Mouse (Mus musculus): ENCODE results near the gene Cit. TPM values are rescaled to one million over a fixed set of nuclear protein-coding genes. Genes with fewer than 3 reads are reported as not detected.

Gene Cit
- polyA plus RNA-seq, 1 experiment from 2014 or later, result 30.7 TPM

DNA sequence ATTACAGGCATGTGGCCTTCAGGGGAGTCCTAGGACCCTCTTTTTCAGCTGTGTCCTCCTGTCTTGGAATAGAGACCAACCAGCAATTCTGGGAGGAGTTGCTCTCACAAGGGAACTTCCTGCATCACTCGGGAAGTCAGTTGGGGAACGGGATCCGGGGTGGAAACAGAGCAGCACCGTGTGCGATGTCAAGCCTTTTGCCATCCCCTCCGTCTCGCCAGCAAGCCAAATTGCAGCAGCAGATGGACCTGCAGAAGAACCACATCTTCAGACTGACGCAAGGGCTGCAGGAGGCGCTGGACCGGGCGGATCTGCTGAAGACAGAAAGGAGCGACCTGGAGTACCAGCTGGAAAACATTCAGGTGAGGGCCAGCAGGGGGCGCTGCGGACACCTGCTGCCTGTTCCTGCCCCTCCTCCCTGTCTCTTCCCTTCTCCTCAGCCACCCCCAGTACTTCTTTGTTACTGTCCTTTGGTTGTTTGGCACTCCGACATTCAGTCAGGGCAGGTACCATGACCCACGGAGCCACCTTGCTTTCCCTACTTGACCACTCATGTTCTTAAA, 134.1 kb downstream of the Cit start:
- Histone ChIP-seq H3K27me3 (ENCODE audit: control insufficient read depth, insufficient read depth, low read length) (no peaks in the 10 kb centered on the region), H3K4me2 (ENCODE audit: low read depth, severe bottlenecking) (no peak overlapping the region), H3K36me3 (ENCODE audit: control insufficient read depth, insufficient read depth, low read length) (peaks cover 23% of the 10 kb centered on the region), H3K4me1 (ENCODE audit: control insufficient read depth, insufficient read depth, low read length) (no peaks in the 10 kb centered on the region), H3K27ac (replicated peaks; ENCODE audit: low read depth, low read length) (no peak overlapping the region), H3K9ac (ENCODE audit: low read length) (no peak overlapping the region), H3K9me3 (ENCODE audit: control insufficient read depth, low read length) (no peaks in the 10 kb centered on the region), H3K4me3 (ENCODE audit: low read depth, low read length) (no peak overlapping the region)
- no peak for ATAC-seq (ENCODE audit: insufficient number of reproducible peaks, low FRiP score, low TSS enrichment, low read depth)
- peak; percentile 37 for DNase-seq (ENCODE audit: low spot score)
- 53% methylated on average over 16 of the region's 16 CpGs for WGBS

DNA sequence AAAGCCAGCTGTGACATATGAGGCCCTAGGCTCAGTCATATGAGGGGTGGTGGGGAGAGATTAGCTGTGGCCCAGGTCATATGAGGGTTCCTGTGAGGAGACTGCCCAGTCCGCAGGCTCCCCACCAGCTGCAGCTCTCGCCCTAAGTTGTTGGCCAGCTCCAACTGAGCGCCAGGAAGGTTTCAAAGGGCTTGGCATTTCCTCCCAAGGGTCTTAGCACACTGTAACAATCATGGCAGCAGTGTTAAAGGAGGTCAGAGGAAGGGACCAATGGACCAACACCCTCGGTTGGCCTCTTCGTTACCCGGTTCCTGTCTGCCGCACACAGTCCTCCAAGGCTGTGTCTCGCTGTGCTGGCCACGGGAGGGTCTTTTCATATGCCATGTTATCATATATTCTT, 135.5 kb downstream of the Cit start:
- Histone ChIP-seq H3K4me2 (ENCODE audit: low read depth, severe bottlenecking) (no peak overlapping the region), H3K9ac (ENCODE audit: low read length) (no peak overlapping the region), H3K4me1 (ENCODE audit: control insufficient read depth, insufficient read depth, low read length) (no peaks in the 10 kb centered on the region), H3K36me3 (ENCODE audit: control insufficient read depth, insufficient read depth, low read length) (peaks cover 20% of the 10 kb centered on the region), H3K27me3 (ENCODE audit: control insufficient read depth, insufficient read depth, low read length) (no peaks in the 10 kb centered on the region), H3K4me3 (ENCODE audit: low read depth, low read length) (no peak overlapping the region), H3K27ac (replicated peaks; ENCODE audit: low read depth, low read length) (no peak overlapping the region), H3K9me3 (ENCODE audit: control insufficient read depth, low read length) (no peaks in the 10 kb centered on the region)
- ATAC-seq (ENCODE audit: insufficient number of reproducible peaks, low FRiP score, low TSS enrichment, low read depth) (no peak), DNase-seq (ENCODE audit: low spot score) (no peak)
- WGBS, result 80% methylated on average over 9 of the region's 9 CpGs

DNA sequence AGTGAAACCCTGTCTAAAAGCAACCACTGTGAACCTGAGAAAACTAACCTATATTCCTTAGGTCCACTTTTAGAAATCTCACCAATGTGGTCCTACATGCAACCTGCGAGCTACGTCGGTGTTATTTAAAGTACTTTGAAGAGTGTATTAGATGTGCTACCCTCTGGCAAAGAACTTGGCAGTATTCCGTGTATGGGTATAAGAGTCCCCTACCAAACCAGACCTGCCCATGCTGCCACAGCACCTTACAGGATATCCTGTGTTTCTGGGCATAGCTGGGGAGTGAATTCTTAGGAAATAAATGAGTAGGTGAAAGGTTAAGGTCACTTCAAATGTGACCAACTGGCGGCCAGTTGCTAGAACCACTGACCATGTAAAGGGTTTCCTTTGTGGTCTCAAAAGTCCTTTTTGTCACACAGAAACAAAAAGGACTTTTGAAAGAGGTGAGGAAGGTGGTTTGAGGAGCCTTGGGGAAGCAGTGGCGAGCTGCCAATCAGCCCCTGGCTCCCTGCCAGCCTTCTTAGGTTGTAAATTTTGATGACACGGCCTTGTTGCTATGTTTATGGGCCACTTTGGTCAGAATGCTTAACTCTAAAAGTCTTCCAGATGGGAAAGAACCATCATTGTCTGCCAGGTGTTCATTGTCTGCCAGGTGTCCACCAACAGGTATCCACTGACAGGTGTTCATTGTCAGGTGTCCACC, 137.7 kb downstream of the Cit start:
- 77% methylated on average over 7 of the region's 7 CpGs for WGBS
- DNase-seq (ENCODE audit: low spot score) (peak; percentile 23), ATAC-seq (ENCODE audit: insufficient number of reproducible peaks, low FRiP score, low TSS enrichment, low read depth) (no peak)
- Histone ChIP-seq H3K4me2 (ENCODE audit: low read depth, severe bottlenecking) (no peak overlapping the region), H3K9ac (ENCODE audit: low read length) (no peak overlapping the region), H3K4me3 (ENCODE audit: low read depth, low read length) (no peak overlapping the region), H3K9me3 (ENCODE audit: control insufficient read depth, low read length) (no peaks in the 10 kb centered on the region), H3K27ac (replicated peaks; ENCODE audit: low read depth, low read length) (no peak overlapping the region), H3K27me3 (ENCODE audit: control insufficient read depth, insufficient read depth, low read length) (no peaks in the 10 kb centered on the region), H3K36me3 (ENCODE audit: control insufficient read depth, insufficient read depth, low read length) (peaks cover 17% of the 10 kb centered on the region), H3K4me1 (ENCODE audit: control insufficient read depth, insufficient read depth, low read length) (no peaks in the 10 kb centered on the region)

DNA sequence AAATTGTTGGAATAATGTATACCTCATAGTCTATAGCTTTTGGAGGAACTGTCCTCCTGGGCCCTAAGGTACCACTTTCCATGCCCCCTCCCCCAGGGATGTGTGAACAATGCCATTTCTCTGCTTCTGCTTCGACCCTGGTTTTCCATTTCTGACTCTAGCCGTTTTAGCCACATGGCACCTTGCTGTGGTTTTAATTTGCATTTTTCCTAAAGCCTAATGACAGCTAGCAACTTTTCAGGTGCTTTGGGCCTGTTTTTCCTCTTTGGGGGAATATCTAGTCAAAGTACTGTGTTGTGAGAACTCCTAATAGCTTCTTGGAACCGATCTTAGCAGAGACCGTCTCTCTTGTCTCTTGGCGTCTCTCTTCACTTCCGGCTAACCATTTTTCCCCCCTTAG, 139.3 kb downstream of the Cit start:
- Histone ChIP-seq H3K4me1 (ENCODE audit: control insufficient read depth, insufficient read depth, low read length) (no peaks in the 10 kb centered on the region), H3K4me2 (ENCODE audit: low read depth, severe bottlenecking) (no peak overlapping the region), H3K36me3 (ENCODE audit: control insufficient read depth, insufficient read depth, low read length) (peaks cover 21% of the 10 kb centered on the region), H3K9me3 (ENCODE audit: control insufficient read depth, low read length) (no peaks in the 10 kb centered on the region), H3K9ac (ENCODE audit: low read length) (no peak overlapping the region), H3K4me3 (ENCODE audit: low read depth, low read length) (no peak overlapping the region), H3K27me3 (ENCODE audit: control insufficient read depth, insufficient read depth, low read length) (no peaks in the 10 kb centered on the region), H3K27ac (replicated peaks; ENCODE audit: low read depth, low read length) (no peak overlapping the region)
- ATAC-seq (ENCODE audit: insufficient number of reproducible peaks, low FRiP score, low TSS enrichment, low read depth), result no peak
- WGBS, result 91% methylated on average over 6 of the region's 6 CpGs
- no peak for DNase-seq (ENCODE audit: low spot score)

DNA sequence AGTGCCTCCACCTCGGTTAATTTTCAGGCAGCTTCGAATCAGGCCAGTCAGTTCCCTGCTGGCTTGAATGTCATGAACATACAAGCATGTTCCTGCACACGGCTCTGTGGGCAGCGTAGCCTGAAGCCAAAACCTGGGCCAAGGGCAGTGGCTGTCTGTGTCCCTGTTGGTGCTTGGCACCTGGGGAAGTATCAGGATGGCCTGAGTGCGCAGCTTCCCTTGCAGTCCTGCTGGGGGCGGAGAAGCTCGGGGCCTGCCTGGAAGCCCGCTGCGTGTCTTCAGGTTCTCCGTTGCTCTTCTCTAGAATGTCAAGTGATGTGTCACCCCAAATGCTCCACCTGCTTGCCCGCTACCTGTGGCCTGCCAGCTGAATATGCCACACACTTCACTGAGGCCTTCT, 140.0 kb downstream of the Cit start:
- H3K9ac ChIP-seq (ENCODE audit: low read length), result no peak overlapping the region
- H3K27ac ChIP-seq (replicated peaks; ENCODE audit: low read depth, low read length), result no peak overlapping the region
- H3K9me3 ChIP-seq (ENCODE audit: control insufficient read depth, low read length), result no peaks in the 10 kb centered on the region
- H3K36me3 ChIP-seq (ENCODE audit: control insufficient read depth, insufficient read depth, low read length), result peaks cover 21% of the 10 kb centered on the region
- ATAC-seq (ENCODE audit: insufficient number of reproducible peaks, low FRiP score, low TSS enrichment, low read depth) (no peak), DNase-seq (ENCODE audit: low spot score) (no peak)
- WGBS, result 94% methylated on average over 11 of the region's 11 CpGs
- no peak overlapping the region for H3K4me3 ChIP-seq (ENCODE audit: low read depth, low read length)
- no peaks in the 10 kb centered on the region for H3K27me3 ChIP-seq (ENCODE audit: control insufficient read depth, insufficient read depth, low read length)
- H3K4me2 ChIP-seq (ENCODE audit: low read depth, severe bottlenecking), result no peak overlapping the region
- H3K4me1 ChIP-seq (ENCODE audit: control insufficient read depth, insufficient read depth, low read length), result no peaks in the 10 kb centered on the region

DNA sequence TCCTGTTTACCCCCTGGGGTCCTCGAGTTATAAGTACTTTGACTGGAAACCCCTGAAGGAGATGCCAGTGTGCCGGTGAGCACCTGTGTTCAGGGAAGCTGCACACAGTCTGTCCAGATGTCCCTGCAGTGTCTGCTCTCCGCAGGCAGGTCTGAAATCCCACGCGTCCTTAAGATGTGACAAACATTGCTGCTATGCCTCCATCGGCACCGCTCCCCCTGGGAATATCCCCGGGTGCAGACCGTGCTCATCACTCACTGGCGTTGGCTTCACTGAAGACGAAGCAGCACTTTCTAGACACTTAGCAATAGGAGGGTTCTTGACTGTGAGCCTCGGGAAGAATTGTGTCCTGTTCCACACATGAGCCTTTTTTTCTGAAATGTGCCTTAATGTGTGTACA, 142.2 kb downstream of the Cit start:
- DNase-seq (ENCODE audit: low spot score) (no peak), ATAC-seq (ENCODE audit: insufficient number of reproducible peaks, low FRiP score, low TSS enrichment, low read depth) (no peak)
- WGBS, result 94% methylated on average over 12 of the region's 12 CpGs
- H3K27ac ChIP-seq (replicated peaks; ENCODE audit: low read depth, low read length), result no peak overlapping the region
- H3K9ac ChIP-seq (ENCODE audit: low read length), result no peak overlapping the region
- H3K4me2 ChIP-seq (ENCODE audit: low read depth, severe bottlenecking), result no peak overlapping the region
- no peaks in the 10 kb centered on the region for H3K27me3 ChIP-seq (ENCODE audit: control insufficient read depth, insufficient read depth, low read length)
- no peak overlapping the region for H3K4me3 ChIP-seq (ENCODE audit: low read depth, low read length)
- H3K4me1 ChIP-seq (ENCODE audit: control insufficient read depth, insufficient read depth, low read length), result no peaks in the 10 kb centered on the region
- peaks cover 26% of the 10 kb centered on the region for H3K36me3 ChIP-seq (ENCODE audit: control insufficient read depth, insufficient read depth, low read length)
- H3K9me3 ChIP-seq (ENCODE audit: control insufficient read depth, low read length), result 0 out of 2 replicates have a peak, but pooled peaks cover 3% of the 10 kb centered on the region

DNA sequence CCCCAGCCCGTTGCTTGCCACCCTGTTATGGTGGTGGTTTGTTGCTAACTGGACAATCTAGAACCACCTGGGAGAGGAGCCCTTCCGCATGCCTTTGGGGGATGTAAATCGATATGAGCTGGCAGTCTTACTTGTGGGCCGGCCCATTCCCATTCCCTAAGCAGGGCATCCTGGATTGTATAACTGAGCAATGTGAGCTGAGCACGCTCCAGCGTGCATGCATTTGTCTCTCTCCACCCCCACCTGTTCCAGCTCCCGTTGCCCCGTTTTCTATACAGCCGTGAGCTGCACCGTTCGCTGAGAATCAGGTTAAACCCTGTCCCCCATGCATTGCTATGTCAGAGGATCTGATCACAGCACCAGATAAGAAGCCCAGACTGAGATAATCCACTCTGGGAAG, 146.6 kb downstream of the Cit start:
- no peaks in the 10 kb centered on the region for H3K27me3 ChIP-seq (ENCODE audit: control insufficient read depth, insufficient read depth, low read length)
- peaks cover 25% of the 10 kb centered on the region for H3K36me3 ChIP-seq (ENCODE audit: control insufficient read depth, insufficient read depth, low read length)
- no peak overlapping the region for H3K4me3 ChIP-seq (ENCODE audit: low read depth, low read length)
- H3K9me3 ChIP-seq (ENCODE audit: control insufficient read depth, low read length), result 0 out of 2 replicates have a peak, but pooled peaks cover 3% of the 10 kb centered on the region
- no peaks in the 10 kb centered on the region for H3K4me1 ChIP-seq (ENCODE audit: control insufficient read depth, insufficient read depth, low read length)
- 92% methylated on average over 11 of the region's 11 CpGs for WGBS
- ATAC-seq (ENCODE audit: insufficient number of reproducible peaks, low FRiP score, low TSS enrichment, low read depth), result no peak
- no peak overlapping the region for H3K4me2 ChIP-seq (ENCODE audit: low read depth, severe bottlenecking)
- H3K9ac ChIP-seq (ENCODE audit: low read length), result no peak overlapping the region
- no peak for DNase-seq (ENCODE audit: low spot score)
- no peak overlapping the region for H3K27ac ChIP-seq (replicated peaks; ENCODE audit: low read depth, low read length)

DNA sequence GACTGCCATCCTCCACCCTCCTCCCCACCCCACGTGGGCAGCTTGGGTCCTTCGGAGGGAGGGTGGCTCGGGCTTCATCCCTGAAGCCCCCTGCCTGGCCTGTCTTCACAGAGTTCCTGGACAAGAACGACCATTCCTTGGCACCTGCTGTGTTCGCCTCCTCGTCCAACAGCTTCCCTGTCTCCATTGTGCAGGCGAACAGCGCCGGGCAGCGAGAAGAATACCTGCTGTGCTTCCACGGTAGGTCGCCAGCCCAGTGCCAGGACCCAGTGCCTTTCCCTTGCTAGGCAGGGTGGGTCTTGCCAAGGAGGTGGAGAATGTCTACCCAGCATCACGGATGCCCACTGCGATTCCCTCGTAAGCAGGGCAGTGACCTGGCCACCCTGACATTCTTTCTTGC, 149.0 kb downstream of the Cit start:
- Histone ChIP-seq H3K9me3 (ENCODE audit: control insufficient read depth, low read length) (0 out of 2 replicates have a peak, but pooled peaks cover 3% of the 10 kb centered on the region), H3K4me1 (ENCODE audit: control insufficient read depth, insufficient read depth, low read length) (no peaks in the 10 kb centered on the region), H3K9ac (ENCODE audit: low read length) (no peak overlapping the region), H3K27ac (replicated peaks; ENCODE audit: low read depth, low read length) (no peak overlapping the region), H3K27me3 (ENCODE audit: control insufficient read depth, insufficient read depth, low read length) (no peaks in the 10 kb centered on the region), H3K4me3 (ENCODE audit: low read depth, low read length) (no peak overlapping the region), H3K36me3 (ENCODE audit: control insufficient read depth, insufficient read depth, low read length) (peaks cover 18% of the 10 kb centered on the region), H3K4me2 (ENCODE audit: low read depth, severe bottlenecking) (no peak overlapping the region)
- ATAC-seq (ENCODE audit: insufficient number of reproducible peaks, low FRiP score, low TSS enrichment, low read depth) (no peak), DNase-seq (ENCODE audit: low spot score) (no peak)
- WGBS, result 94% methylated on average over 15 of the region's 15 CpGs

Data from limb, embryonic 11.5 days (tissue).